Mouse (Mus musculus): ENCODE data around the gene Ttyh1. TPM values are rescaled to one million over a fixed set of nuclear protein-coding genes. Genes with fewer than 3 reads are reported as not detected.
A peak's percentile ranks its signal among the peaks of the same experiment; 100 is the strongest.

Ttyh1 gene
- total RNA-seq, 2 experiments from 2014 or later: 1.8 to 4.7 TPM

DNA sequence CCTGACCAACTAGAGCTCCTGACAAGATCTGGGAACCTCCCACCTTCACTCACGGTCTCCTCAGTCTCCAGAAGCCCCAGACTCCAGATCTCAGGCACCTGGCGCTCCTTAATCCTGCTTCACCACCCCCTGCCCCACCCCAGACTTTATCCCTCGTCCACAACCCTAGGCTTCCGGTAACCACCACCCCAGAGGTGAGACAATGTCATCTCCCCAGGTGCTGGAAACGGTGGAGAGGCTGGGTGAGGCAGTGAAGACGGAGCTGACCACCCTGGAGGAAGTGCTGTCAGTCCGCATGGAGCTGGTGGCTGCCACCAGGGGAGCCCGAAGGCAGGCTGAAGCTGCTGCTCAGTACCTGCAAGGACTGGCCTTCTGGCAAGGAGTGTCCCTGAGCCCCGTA, 6.1 kb downstream of the Ttyh1 start:
- no peak for DNase-seq
- no peak overlapping the region for H3K27ac ChIP-seq
- TF ChIP-seq CTCF (IDR thresholded peaks at IDR 0.05): no peak
- intact Hi-C loops (cut with DNase I): no loop called here
- no peak overlapping the region for H3K4me3 ChIP-seq

DNA sequence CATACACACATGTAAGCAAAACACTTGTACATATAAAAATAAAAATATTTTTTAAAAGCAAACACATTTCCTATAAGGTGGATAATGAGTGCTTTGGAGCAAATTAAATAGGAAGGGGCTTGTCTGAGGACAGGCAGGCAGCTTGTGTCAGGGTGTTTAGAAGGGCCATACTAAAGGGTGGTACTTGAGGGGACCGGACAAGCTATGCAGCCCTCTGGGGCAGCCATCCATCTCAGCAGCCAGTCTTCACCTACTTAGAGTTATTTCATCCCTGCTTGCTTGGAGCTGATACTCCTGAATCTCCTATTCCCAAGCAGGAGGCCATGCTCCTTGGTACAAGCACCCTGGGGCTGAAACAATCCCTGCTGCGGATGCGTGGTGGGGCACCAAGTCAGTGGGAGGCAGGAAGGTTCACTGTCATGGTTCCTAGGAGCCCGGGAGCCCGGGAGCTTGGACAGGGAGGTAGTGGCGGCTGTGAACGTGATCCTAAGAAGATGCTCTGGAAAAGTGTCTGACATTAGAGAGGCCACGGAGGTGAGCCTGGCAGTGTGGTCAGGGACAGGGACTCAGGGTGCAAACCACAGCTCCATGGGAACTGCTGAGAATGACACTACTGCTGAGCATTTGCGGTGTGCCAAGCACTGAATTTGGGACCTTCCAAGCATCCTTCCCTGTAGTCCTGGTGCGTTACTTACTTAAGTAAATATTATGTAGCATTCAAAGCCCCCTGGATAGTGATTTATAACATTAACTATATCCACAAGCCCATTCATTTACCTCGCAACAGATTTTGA, 8.0 kb downstream of the Ttyh1 start:
- no peak for TF ChIP-seq CTCF (IDR thresholded peaks at IDR 0.05)
- intact Hi-C loops (cut with DNase I): no loop called here
- H3K27ac ChIP-seq: no peak overlapping the region
- DNase-seq: no peak
- H3K4me3 ChIP-seq: no peak overlapping the region

DNA sequence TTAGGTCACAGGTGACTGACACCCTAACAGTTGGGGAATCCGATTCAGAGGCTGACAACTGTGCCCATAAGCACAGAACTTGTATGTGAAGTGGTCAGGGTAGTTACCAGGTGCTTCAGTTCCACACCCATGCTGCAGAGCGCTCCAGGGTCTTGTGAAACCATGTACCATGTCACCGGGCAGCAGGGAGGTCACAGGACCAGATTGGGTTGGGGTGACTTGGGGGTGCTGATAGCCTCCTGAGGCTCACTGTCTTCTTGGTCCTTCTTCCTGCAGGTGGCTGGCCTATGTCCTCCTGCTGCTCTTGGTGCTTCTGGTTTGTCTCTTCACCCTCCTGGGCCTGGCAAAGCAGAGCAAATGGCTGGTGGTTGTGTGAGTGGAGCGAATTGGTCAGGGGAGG, 8.7 kb downstream of the Ttyh1 start:
- intact Hi-C loops (cut with DNase I): no loop called here
- TF ChIP-seq CTCF (IDR thresholded peaks at IDR 0.05): no peak
- no peak overlapping the region for H3K4me3 ChIP-seq

DNA sequence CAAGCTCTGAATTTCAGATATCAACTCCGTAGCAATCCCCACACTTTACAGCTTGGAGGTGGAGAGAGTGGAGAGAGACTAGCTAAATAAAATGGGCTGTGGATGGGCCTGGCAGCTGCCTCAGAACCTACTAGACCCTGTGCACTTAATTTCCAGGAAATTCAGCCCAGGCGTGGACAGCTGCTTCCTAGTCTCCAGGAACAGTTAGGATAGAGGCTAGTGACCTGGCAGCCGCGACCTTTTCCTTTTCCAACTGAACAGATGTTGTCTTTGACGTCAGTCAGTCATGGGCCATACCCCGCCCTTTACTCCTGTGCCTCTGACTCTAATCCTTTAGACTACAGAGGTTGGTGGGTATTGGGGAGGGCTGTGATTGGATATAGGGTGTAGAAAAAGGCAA, 9.7 kb downstream of the Ttyh1 start:
- H3K4me3 ChIP-seq: no peak overlapping the region

More for the DNA sequence above, 8.7 kb downstream of the Ttyh1 start:
- DNase-seq: no peak
- no peak overlapping the region for H3K27ac ChIP-seq

DNA sequence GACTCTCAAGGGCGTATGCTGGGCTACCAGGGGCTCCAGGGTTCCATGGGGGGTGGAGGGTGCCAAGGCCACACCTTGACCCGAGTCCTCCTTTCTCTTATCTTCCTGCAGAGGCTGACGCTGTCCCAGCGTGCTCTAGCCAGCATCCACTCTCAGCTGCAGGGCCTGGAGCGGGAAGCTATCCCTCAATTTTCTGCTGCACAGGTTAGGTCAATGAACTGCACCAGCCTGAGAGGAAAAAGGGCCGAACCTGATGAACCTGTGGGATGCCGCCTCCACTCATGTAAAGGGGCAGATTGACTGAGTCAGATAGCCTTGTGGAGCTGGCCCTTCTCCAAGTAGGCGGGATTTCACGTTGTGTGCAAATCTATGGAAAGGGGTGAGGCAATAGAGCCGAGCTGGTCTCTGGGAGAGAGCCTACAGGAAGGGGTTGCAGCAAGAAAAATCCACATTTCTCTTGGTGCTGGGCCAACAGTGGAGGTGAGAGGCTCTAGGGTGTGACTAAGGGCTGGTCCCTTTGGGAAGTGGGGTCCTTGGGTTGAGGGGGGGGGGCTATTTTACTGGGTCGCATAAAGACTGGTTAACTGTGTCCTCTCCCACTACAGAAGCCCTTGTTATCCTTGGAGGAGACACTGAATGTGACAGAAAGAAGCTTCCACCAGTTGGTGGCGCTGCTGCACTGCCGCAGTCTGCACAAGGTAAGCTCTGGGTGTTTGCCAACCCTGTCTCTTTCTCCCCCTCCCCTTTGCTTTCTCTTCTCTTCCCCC, 11.7 kb downstream of the Ttyh1 start:
- Histone ChIP-seq H3K27ac (no peak overlapping the region), H3K4me3 (no peak overlapping the region)
- intact Hi-C loops (cut with DNase I): loop anchor here (2.0 to 10.0 kb wide), 2 partner anchors 296 to 516 kb away; partner anchors contain the start of genes Ndufa3 and Oscar
- TF ChIP-seq CTCF (IDR thresholded peaks at IDR 0.05): peak; percentile 95
- peak; percentile 85 for DNase-seq

More for the DNA sequence above, 9.7 kb downstream of the Ttyh1 start:
- peak overlapping the region; percentile 77 for H3K27ac ChIP-seq
- intact Hi-C loops (cut with DNase I): no loop called here
- DNase-seq: peak; percentile 76
- no peak for TF ChIP-seq CTCF (IDR thresholded peaks at IDR 0.05)

DNA sequence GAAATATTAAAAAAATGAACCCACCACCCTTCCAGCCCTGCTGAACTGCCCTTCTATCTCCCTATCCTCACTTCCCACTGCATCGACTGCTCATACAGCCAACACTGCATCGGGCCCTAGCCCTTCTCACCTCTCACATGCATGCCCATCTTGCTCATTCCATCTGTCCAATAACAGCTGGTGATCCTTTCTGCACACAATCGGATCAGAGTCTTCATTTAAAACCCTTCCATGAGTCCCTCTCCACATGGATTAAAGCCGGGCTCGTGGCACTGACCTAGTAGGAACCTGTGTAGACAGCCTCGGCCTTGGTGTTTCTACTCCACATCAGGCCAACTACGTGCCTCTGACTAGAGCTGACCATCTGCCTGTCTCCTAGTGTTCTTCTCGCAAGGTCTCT, 12.8 kb downstream of the Ttyh1 start:
- Histone ChIP-seq H3K27ac (no peak overlapping the region), H3K4me3 (no peak overlapping the region)
- intact Hi-C loops (cut with DNase I): loop anchor here (2.0 to 10.0 kb wide), 2 partner anchors 295 to 517 kb away; partner anchors contain the start of genes Ndufa3 and Oscar
- no peak for DNase-seq
- no peak for TF ChIP-seq CTCF (IDR thresholded peaks at IDR 0.05)

DNA sequence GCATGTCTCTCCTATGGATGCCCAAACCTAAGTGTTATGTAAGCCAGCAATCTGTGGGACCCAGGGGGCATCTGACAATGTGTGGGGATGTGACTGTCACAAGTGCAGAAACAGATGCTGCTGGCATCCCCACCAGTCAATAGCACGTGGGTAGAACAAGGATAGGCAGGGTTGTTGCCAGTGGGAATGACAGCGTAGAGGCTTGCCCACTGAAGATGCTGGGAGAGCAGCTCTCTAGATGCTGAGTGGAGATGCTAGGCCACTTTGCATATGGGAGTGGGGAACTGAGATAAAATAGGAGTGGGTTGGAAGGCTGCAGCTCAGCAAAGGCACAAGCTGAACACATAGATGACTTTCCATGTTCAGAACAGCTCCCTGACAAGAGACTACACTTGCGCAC, 13.4 kb downstream of the Ttyh1 start:
- Histone ChIP-seq H3K4me3 (no peak overlapping the region), H3K27ac (no peak overlapping the region)
- TF ChIP-seq CTCF (IDR thresholded peaks at IDR 0.05): no peak
- no peak for DNase-seq
- intact Hi-C loops (cut with DNase I): loop anchor here (10.0 kb wide), 1 partner anchor 518 kb away; the partner anchor contains the start of genes Ndufa3 and Oscar

DNA sequence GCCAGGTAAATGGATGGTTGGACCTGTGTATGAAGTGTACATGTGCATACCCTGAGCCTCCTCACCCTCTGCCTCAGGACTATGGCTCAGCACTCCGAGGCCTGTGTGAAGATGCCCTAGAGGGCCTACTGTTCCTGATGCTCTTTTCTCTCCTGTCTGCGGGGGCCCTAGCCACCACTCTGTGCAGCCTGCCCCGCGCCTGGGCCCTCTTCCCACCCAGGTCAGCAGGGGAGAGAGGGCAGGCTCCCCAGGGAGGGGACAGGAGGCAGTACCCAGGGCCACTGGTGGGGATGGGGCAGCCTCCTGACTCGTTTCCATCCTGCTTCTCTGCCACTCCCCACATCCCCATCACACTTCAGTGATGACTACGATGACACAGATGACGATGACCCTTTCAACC, 13.8 kb downstream of the Ttyh1 start:
- no peak overlapping the region for H3K27ac ChIP-seq
- intact Hi-C loops (cut with DNase I): loop anchor here (10.0 kb wide), 1 partner anchor 518 kb away; the partner anchor contains the start of genes Ndufa3 and Oscar
- H3K4me3 ChIP-seq: no peak overlapping the region
- DNase-seq: no peak
- TF ChIP-seq CTCF (IDR thresholded peaks at IDR 0.05): no peak

DNA sequence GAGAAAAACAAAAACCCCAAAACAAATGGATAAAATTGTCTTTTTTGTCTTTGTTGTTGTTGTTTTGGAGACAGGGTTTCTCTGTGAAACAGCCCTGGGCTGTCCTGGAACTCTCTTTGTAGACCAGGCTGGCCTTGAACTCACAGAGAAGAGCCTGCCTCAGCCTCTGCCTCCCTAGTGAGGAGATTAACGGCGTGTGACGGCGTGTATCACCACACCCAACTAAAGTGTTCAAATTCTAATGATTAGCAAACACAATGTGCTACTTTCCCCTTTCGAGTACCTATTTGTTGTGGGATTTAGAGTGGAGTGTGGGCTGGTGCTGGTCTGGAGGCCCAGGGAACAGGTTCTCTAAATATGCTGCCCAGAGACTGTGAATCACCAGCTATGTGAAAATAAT, 15.7 kb downstream of the Ttyh1 start:
- intact Hi-C loops (cut with DNase I): loop anchor here (5.0 to 10.0 kb wide), 2 partner anchors 520 to 927 kb away; partner anchors contain the start of genes Ndufa3, Oscar and U2af2
- no peak overlapping the region for H3K4me3 ChIP-seq
- H3K27ac ChIP-seq: no peak overlapping the region
- TF ChIP-seq CTCF (IDR thresholded peaks at IDR 0.05): no peak
- DNase-seq: no peak

DNA sequence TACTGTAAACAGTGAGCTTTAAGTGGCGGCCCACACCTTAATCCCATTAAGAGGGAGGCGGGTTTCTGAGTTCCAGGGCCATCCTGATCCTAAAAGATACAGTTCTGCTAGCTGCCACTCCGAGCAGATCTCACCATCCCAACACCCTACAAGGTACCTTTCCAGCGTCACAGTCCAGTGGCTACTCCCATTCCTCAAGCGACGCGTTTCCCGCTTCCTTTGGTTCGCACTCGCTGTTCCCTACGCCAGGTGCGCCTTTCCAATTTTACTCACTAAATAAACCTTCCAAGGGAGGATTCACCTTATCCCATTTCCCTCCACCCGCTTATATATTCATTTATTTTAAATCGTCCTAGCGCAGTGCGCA, 17.2 kb downstream of the Ttyh1 start:
- TF ChIP-seq CTCF (IDR thresholded peaks at IDR 0.05): no peak
- peak overlapping the region; percentile 97 for H3K27ac ChIP-seq
- intact Hi-C loops (cut with DNase I): loop anchor here (2.0 to 10.0 kb wide), 3 partner anchors 14 to 926 kb away; partner anchors contain the start of genes Leng9, Ndufa3, Oscar and U2af2
- peak; percentile 45 for DNase-seq
- peak overlapping the region; percentile 85 for H3K4me3 ChIP-seq

DNA sequence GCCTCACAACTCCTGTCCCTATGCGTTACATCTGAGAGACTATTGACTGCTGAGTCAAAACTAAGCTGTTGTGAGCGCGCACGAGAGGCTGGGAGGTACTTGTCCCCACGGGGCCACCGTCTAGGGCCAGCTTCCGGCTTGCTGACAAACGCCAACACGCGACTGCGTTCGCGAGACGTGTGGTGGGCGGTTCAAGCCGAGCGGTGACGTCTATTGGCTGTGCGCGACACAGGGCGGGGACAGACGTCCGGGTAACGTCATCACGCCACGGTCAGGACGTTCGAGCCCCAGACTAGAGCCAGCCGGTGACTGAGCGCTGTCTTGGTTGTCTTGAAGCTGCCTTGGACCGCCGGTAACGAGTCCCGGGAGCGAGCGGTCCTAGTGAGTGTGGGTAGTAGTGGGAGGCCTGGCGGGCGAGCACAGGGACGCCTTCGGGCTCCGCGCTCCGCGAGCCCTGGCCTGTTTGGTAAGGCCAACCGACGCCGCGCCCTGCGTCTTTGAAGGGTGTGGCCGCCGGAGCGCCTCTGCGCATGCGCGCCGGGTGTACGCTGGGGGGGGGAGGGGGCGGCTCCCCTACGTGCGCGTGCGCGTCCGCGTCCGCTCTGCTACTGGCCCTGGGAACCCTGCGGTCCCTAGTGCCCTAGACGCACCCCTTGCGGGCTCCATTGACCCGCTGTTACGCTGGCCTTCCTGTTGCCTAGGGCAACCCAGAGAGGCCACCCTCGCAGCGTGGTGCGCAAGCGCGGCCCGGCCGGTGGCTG, 17.7 kb downstream of the Ttyh1 start, which contains the start of gene Leng8:
Gene Leng8 (plus strand): TSS at position 269 of the 761 bp plus-strand sequence.
- H3K4me3 ChIP-seq: peak within 1 kb of the TSS; percentile 85
- peak; percentile 99 for DNase-seq
- peak within 1 kb of the TSS; percentile 97 for H3K27ac ChIP-seq
- TF ChIP-seq CTCF (IDR thresholded peaks at IDR 0.05): no peak; the same call in 1 of the 2 replicates
- intact Hi-C loops (cut with DNase I): loop anchor here (2.0 to 10.0 kb wide), 3 partner anchors 14 to 925 kb away; partner anchors contain the start of genes Leng9, Ndufa3, Oscar and U2af2

DNA sequence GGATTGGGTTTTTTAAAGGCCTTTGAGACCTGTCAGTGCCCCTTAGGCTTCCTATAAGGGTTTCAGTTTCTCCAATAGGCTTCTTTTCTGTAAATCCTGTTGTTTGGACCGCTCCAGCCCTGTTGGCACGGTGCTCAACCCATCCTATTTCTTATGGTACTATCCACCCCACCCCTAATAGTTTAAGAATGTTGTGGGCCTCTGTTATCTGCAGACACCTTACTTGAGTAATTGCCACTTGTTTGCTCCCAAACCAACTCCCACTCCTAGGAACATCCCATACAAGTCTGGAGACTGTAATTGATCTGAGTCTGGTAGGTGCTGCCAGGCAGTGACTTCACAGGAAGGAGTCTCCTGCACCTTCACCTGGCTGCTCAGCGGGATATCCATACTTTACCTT, 18.5 kb downstream of the Ttyh1 start:
- intact Hi-C loops (cut with DNase I): loop anchor here (2.0 to 10.0 kb wide), 3 partner anchors 13 to 925 kb away; partner anchors contain the start of genes Leng9, Ndufa3, Oscar and U2af2
- TF ChIP-seq CTCF (IDR thresholded peaks at IDR 0.05): no peak
- no peak for DNase-seq
- Histone ChIP-seq H3K27ac (peak overlapping the region; percentile 97), H3K4me3 (peak overlapping the region; percentile 85)

All from gastrocnemius, adult 2 months (tissue).